Mouse (Mus musculus) embryonic facial prominence, embryonic 15.5 days (tissue): ENCODE data around the gene Efna4. TPM values are rescaled to one million over a fixed set of nuclear protein-coding genes. Genes with fewer than 3 reads are reported as not detected.

ENCODE experiments used
- ATAC-seq: fragments of 200-750 bp; cut with Nextera tagmentation; 2 replicates; pipeline ENCODE4 v1.8.0; 2017; ENCODE audit warnings: low read depth, moderate TSS enrichment; ENCODE audit not compliant: insufficient number of reproducible peaks, low FRiP score, low TSS enrichment
- H3K27ac ChIP-seq: fragments of 300-500 bp; sonication (generic); replicated peaks from 2 replicates; pipeline ENCODE4 v1.5.1; 2015; ENCODE audit warnings: mild to moderate bottlenecking, inconsistent platforms
- H3K27me3 ChIP-seq: fragments of 300-500 bp; sonication (generic); 2 replicates; pipeline ENCODE4 v1.6.1; 2015; ENCODE audit warnings: inconsistent platforms
- H3K36me3 ChIP-seq: fragments of 300-500 bp; sonication (generic); 2 replicates; pipeline ENCODE4 v1.6.1; 2015; ENCODE audit warnings: mild to moderate bottlenecking, inconsistent platforms
- H3K4me1 ChIP-seq: fragments of 300-500 bp; sonication (generic); 2 replicates; pipeline ENCODE4 v1.6.1; 2015; ENCODE audit warnings: inconsistent platforms
- H3K4me2 ChIP-seq: fragments of 300-500 bp; sonication (generic); replicated peaks from 2 replicates; pipeline ENCODE4 v1.6.1; 2015; ENCODE audit warnings: mild to moderate bottlenecking, inconsistent platforms
- H3K4me3 ChIP-seq: fragments of 300-500 bp; sonication (generic); replicated peaks from 2 replicates; pipeline ENCODE4 v1.5.1; 2015; ENCODE audit warnings: mild to moderate bottlenecking, inconsistent platforms
- H3K9ac ChIP-seq: fragments of 300-500 bp; sonication (generic); 2 replicates; pipeline ENCODE4 v1.6.1; 2015; ENCODE audit warnings: inconsistent platforms
- H3K9me3 ChIP-seq: fragments of 300-500 bp; sonication (generic); replicated peaks from 2 replicates; pipeline ENCODE4 v1.6.1; 2016; ENCODE audit warnings: inconsistent platforms
- WGBS: fragments of 180-500 bp; shearing (Covaris S2); methylation state at CpG from one replicate; pipeline ENCODE4 v1.1.7; 2015; 5-methylcytosine and 5-hydroxymethylcytosine counted together
- polyA plus RNA-seq: library from polyadenylated mRNA; unstranded; fragments of >200 nt; fragmentation: Nextera tagmentation; extraction: Ambion mirVana; gene quantifications from 2 replicates; pipeline ENCODE4 v1.2.1, GENCODE M21; 2015

The Efna4 gene
- polyA plus RNA-seq, 1 experiment from 2014 or later: 31.0 TPM

- H3K4me2 ChIP-seq: no peak overlapping the region
- no peak for ATAC-seq
- no peaks in the 10 kb centered on the region for H3K36me3 ChIP-seq
- no peak overlapping the region for H3K27ac ChIP-seq
- H3K4me3 ChIP-seq: no peak overlapping the region
- no peaks in the 10 kb centered on the region for H3K9me3 ChIP-seq
- H3K4me1 ChIP-seq: peaks cover 26% of the 10 kb centered on the region
- 38% methylated on average over 5 of the region's 5 CpGs for WGBS
- H3K9ac ChIP-seq: no peak overlapping the region
- no peaks in the 10 kb centered on the region for H3K27me3 ChIP-seq
These were observed 50.5 kb downstream of the Efna4 start for GRCm38 (mm10) chr3:89287286-89287685.

- Histone ChIP-seq H3K36me3 (no peaks in the 10 kb centered on the region), H3K9ac (no peak overlapping the region), H3K9me3 (no peaks in the 10 kb centered on the region), H3K27me3 (no peaks in the 10 kb centered on the region), H3K4me3 (no peak overlapping the region), H3K27ac (no peak overlapping the region), H3K4me1 (peaks cover 34% of the 10 kb centered on the region), H3K4me2 (no peak overlapping the region)
- ATAC-seq: no peak
- WGBS: 36% methylated on average over 2 of the region's 2 CpGs
These were observed 52.3 kb downstream of the Efna4 start for GRCm38 (mm10) chr3:89285526-89285925.

GRCm38 (mm10) chr3:89284261-89284660, 53.6 kb downstream of the Efna4 start:
- no peak for ATAC-seq
- peaks cover 46% of the 10 kb centered on the region for H3K4me1 ChIP-seq
- 76% methylated on average over 3 of the region's 3 CpGs for WGBS

More at GRCm38 (mm10) chr3:89284261-89284660, 53.6 kb downstream of the Efna4 start:
- no peak overlapping the region for H3K27ac ChIP-seq
- H3K4me2 ChIP-seq: no peak overlapping the region
- H3K9ac ChIP-seq: no peak overlapping the region
- H3K9me3 ChIP-seq: no peaks in the 10 kb centered on the region
- no peak overlapping the region for H3K4me3 ChIP-seq
- no peaks in the 10 kb centered on the region for H3K36me3 ChIP-seq
- H3K27me3 ChIP-seq: no peaks in the 10 kb centered on the region

Other genes starting within 250 kb of the Efna4 start
- gene Rusc1, start 244.7 kb downstream of the Efna4 start, polyA plus RNA-seq: 25.7 and 28.0 TPM in 2 replicates
- gene Gm43738, start 236.9 kb downstream of the Efna4 start, polyA plus RNA-seq: not detected in 2 replicates
- 239 and 242 TPM in 2 replicates for gene Fdps, start 236.1 kb downstream of the Efna4 start, polyA plus RNA-seq
- gene Pklr, start 201.9 kb downstream of the Efna4 start, polyA plus RNA-seq: 0.15 TPM in 1 of 2 replicates, not detected in the other
- 3.0 and 3.2 TPM in 2 replicates for gene Hcn3, start 177.8 kb downstream of the Efna4 start, polyA plus RNA-seq
- gene Clk2, start 173.2 kb downstream of the Efna4 start, polyA plus RNA-seq: 29.9 and 33.6 TPM in 2 replicates
- 108 and 109 TPM in 2 replicates for gene Scamp3, start 160.6 kb downstream of the Efna4 start, polyA plus RNA-seq
- gene Fam189b, start 154.9 kb downstream of the Efna4 start, polyA plus RNA-seq: 34.9 and 37.0 TPM in 2 replicates
- 49.0 and 55.6 TPM in 2 replicates for gene Gba, start 135.1 kb downstream of the Efna4 start, polyA plus RNA-seq
- gene Thbs3, start 122.8 kb downstream of the Efna4 start, polyA plus RNA-seq: 47.1 and 59.7 TPM in 2 replicates
- 173 and 196 TPM in 2 replicates for gene Mtx1, start 110.9 kb downstream of the Efna4 start, polyA plus RNA-seq
- gene Muc1, start 109.0 kb downstream of the Efna4 start, polyA plus RNA-seq: 4.0 and 10.2 TPM in 2 replicates
- 294 and 310 TPM in 2 replicates for gene Krtcap2, start 92.1 kb downstream of the Efna4 start, polyA plus RNA-seq
- 5.0 and 5.9 TPM in 2 replicates for gene Trim46, start 91.7 kb downstream of the Efna4 start, polyA plus RNA-seq
- 150 and 173 TPM in 2 replicates for gene Dpm3, start 78.7 kb downstream of the Efna4 start, polyA plus RNA-seq
- 71.8 and 72.2 TPM in 2 replicates for gene Slc50a1, start 67.5 kb downstream of the Efna4 start, polyA plus RNA-seq
- 55.8 and 57.4 TPM in 2 replicates for gene Efna1, start 56.9 kb downstream of the Efna4 start, polyA plus RNA-seq
- gene Efna3, start 15.1 kb downstream of the Efna4 start, polyA plus RNA-seq: 42.3 and 47.2 TPM in 2 replicates
- 93.2 and 96.1 TPM in 2 replicates for gene Adam15, start 12.0 kb upstream of the Efna4 start, polyA plus RNA-seq
- gene Dcst2, start 23.9 kb upstream of the Efna4 start, polyA plus RNA-seq: 0.13 and 0.21 TPM in 2 replicates
- 0.46 and 0.64 TPM in 2 replicates for gene Dcst1, start 27.2 kb upstream of the Efna4 start, polyA plus RNA-seq
- gene Zbtb7b, start 56.7 kb upstream of the Efna4 start, polyA plus RNA-seq: 8.2 and 9.0 TPM in 2 replicates
- 0.25 and 0.91 TPM in 2 replicates for gene Lenep, start 64.8 kb upstream of the Efna4 start, polyA plus RNA-seq
- gene Flad1, start 73.8 kb upstream of the Efna4 start, polyA plus RNA-seq: 28.5 and 34.6 TPM in 2 replicates
- 342 and 356 TPM in 2 replicates for gene Cks1b, start 80.4 kb upstream of the Efna4 start, polyA plus RNA-seq
- gene Shc1, start 80.4 kb upstream of the Efna4 start, polyA plus RNA-seq: 110 and 113 TPM in 2 replicates
- gene Pygo2, start 92.2 kb upstream of the Efna4 start, polyA plus RNA-seq: 47.7 and 51.3 TPM in 2 replicates
- 38.3 and 40.4 TPM in 2 replicates for gene Pbxip1, start 98.7 kb upstream of the Efna4 start, polyA plus RNA-seq
- gene Pmvk, start 116.5 kb upstream of the Efna4 start, polyA plus RNA-seq: 51.3 and 59.1 TPM in 2 replicates
- gene Kcnn3, start 182.1 kb upstream of the Efna4 start, polyA plus RNA-seq: 2.7 and 4.3 TPM in 2 replicates